In genomic region chr11:5908642-5909041, GRCm38 (mm10) we compare ENCODE assay signal across 30 mouse cellular contexts. TPM values are rescaled to one million over a fixed set of nuclear protein-coding genes. Genes with fewer than 3 reads are reported as not detected.
DNase-seq lines count a peak whose midpoint lies in the region; ATAC-seq and TF ChIP-seq lines count a peak whose summit lies in the region.
"Had no signal": no experiment of that assay in that cellular context is flagged by ENCODE, and none has a peak within 500 bp of the region (broad histone marks: within the 10 kb centered on the region; RNA-seq: fewer than 3 reads in every experiment).

No protein-coding gene starts in this region.

- no peaks in the 10 kb centered on the region for H3K9me3 ChIP-seq in midbrain, embryonic 11.5 days (ENCODE audit: control insufficient read depth, low read length)
- no peaks in the 10 kb centered on the region for H3K9me3 ChIP-seq in midbrain, embryonic 14.5 days (ENCODE audit: control insufficient read depth, low read length)
- H3K9me3 ChIP-seq in intestine, embryonic 15.5 days, result no peaks in the 10 kb centered on the region
- no peaks in the 10 kb centered on the region for H3K9me3 ChIP-seq in intestine, postnatal 0 days (ENCODE audit: control insufficient read depth)
- no peaks in the 10 kb centered on the region for H3K9me3 ChIP-seq in stomach, embryonic 16.5 days (replicated peaks; ENCODE audit: control insufficient read depth, low read length)
- H3K9me3 ChIP-seq: embryonic facial prominence, embryonic 10.5 days; embryonic facial prominence, embryonic 13.5 days; forebrain, embryonic 12.5 days; forebrain, embryonic 15.5 days; heart, embryonic 12.5 days; heart, embryonic 15.5 days; hindbrain, embryonic 10.5 days; hindbrain, embryonic 13.5 days had no signal

- H3K27me3 ChIP-seq in midbrain, embryonic 11.5 days (ENCODE audit: control insufficient read depth, insufficient read depth, low read length), result no peaks in the 10 kb centered on the region
- H3K27me3 ChIP-seq in midbrain, embryonic 14.5 days (ENCODE audit: control insufficient read depth, insufficient read depth, low read length), result no peaks in the 10 kb centered on the region
- H3K27me3 ChIP-seq in intestine, embryonic 15.5 days (replicated peaks), result no peaks in the 10 kb centered on the region
- no peaks in the 10 kb centered on the region for H3K27me3 ChIP-seq in intestine, postnatal 0 days (replicated peaks; ENCODE audit: control insufficient read depth, insufficient read depth, low read length)
- no peaks in the 10 kb centered on the region for H3K27me3 ChIP-seq in stomach, embryonic 16.5 days (ENCODE audit: control insufficient read depth, insufficient read depth, low read length)
- H3K27me3 ChIP-seq: forebrain, embryonic 12.5 days; forebrain, embryonic 15.5 days; hindbrain, embryonic 13.5 days had no signal

- no peaks in the 10 kb centered on the region for H3K4me1 ChIP-seq in midbrain, embryonic 11.5 days (ENCODE audit: control insufficient read depth, insufficient read depth, low read length)
- H3K4me1 ChIP-seq in midbrain, embryonic 14.5 days (ENCODE audit: control insufficient read depth, insufficient read depth, low read length), result no peaks in the 10 kb centered on the region
- H3K4me1 ChIP-seq in intestine, embryonic 15.5 days (replicated peaks), result peaks cover 6% of the 10 kb centered on the region; the same call in 1 of the 2 replicates
- H3K4me1 ChIP-seq in intestine, postnatal 0 days (replicated peaks; ENCODE audit: control insufficient read depth, insufficient read depth, low read length), result no peaks in the 10 kb centered on the region
- H3K4me1 ChIP-seq in stomach, embryonic 16.5 days (ENCODE audit: control insufficient read depth, insufficient read depth, low read length), result no peaks in the 10 kb centered on the region
- H3K4me1 ChIP-seq: embryonic facial prominence, embryonic 13.5 days; forebrain, embryonic 12.5 days; forebrain, embryonic 15.5 days; heart, embryonic 12.5 days had no signal

- H3K36me3 ChIP-seq in midbrain, embryonic 11.5 days (ENCODE audit: control insufficient read depth, insufficient read depth, low read length), result no peaks in the 10 kb centered on the region
- no peaks in the 10 kb centered on the region for H3K36me3 ChIP-seq in midbrain, embryonic 14.5 days (ENCODE audit: control insufficient read depth, insufficient read depth, low read length)
- H3K36me3 ChIP-seq in intestine, embryonic 15.5 days, result no peaks in the 10 kb centered on the region
- no peaks in the 10 kb centered on the region for H3K36me3 ChIP-seq in intestine, postnatal 0 days (ENCODE audit: control insufficient read depth, insufficient read depth)
- no peaks in the 10 kb centered on the region for H3K36me3 ChIP-seq in stomach, embryonic 16.5 days (ENCODE audit: control insufficient read depth, insufficient read depth, low read length)
- H3K36me3 ChIP-seq: embryonic facial prominence, embryonic 10.5 days; embryonic facial prominence, embryonic 13.5 days; forebrain, embryonic 12.5 days; forebrain, embryonic 15.5 days; heart, embryonic 12.5 days; heart, embryonic 15.5 days; hindbrain, embryonic 10.5 days; hindbrain, embryonic 13.5 days had no signal

- H3K9ac ChIP-seq in midbrain, embryonic 11.5 days (ENCODE audit: low read length), result no peak overlapping the region
- no peak overlapping the region for H3K9ac ChIP-seq in midbrain, embryonic 14.5 days (replicated peaks; ENCODE audit: low read length)
- no peak overlapping the region for H3K9ac ChIP-seq in intestine, embryonic 15.5 days
- no peak overlapping the region for H3K9ac ChIP-seq in intestine, postnatal 0 days (ENCODE audit: low read depth, low read length)
- no peak overlapping the region for H3K9ac ChIP-seq in stomach, embryonic 16.5 days (ENCODE audit: low read length)
- H3K9ac ChIP-seq: embryonic facial prominence, embryonic 13.5 days; forebrain, embryonic 12.5 days; forebrain, embryonic 15.5 days; heart, embryonic 12.5 days; heart, embryonic 15.5 days; hindbrain, embryonic 13.5 days had no signal

- WGBS in midbrain, embryonic 11.5 days, result 82% methylated on average over 4 of the region's 4 CpGs
- WGBS in midbrain, embryonic 14.5 days, result 89% methylated on average over 4 of the region's 4 CpGs
- 44% methylated on average over 4 of the region's 4 CpGs for WGBS in intestine, embryonic 15.5 days
- 34% methylated on average over 4 of the region's 4 CpGs for WGBS in intestine, postnatal 0 days
- WGBS in stomach, embryonic 16.5 days, result 43% methylated on average over 4 of the region's 4 CpGs

- no peak overlapping the region for H3K27ac ChIP-seq in midbrain, embryonic 11.5 days (ENCODE audit: low read depth, low read length)
- no peak overlapping the region for H3K27ac ChIP-seq in midbrain, embryonic 14.5 days (replicated peaks; ENCODE audit: low read depth, low read length)
- peak overlapping the region; percentile 62 for H3K27ac ChIP-seq in intestine, embryonic 15.5 days
- no peak overlapping the region for H3K27ac ChIP-seq in intestine, postnatal 0 days (ENCODE audit: low read depth, low read length)
- peak overlapping the region; percentile 80 for H3K27ac ChIP-seq in stomach, embryonic 16.5 days (ENCODE audit: low read length)
- H3K27ac ChIP-seq: embryonic facial prominence, embryonic 10.5 days; embryonic facial prominence, embryonic 13.5 days; forebrain, embryonic 12.5 days; forebrain, embryonic 15.5 days; heart, embryonic 15.5 days; hindbrain, embryonic 10.5 days; hindbrain, embryonic 13.5 days had no signal

- no peak for ATAC-seq in midbrain, embryonic 11.5 days (ENCODE audit: low FRiP score)
- no peak for ATAC-seq in midbrain, embryonic 14.5 days (ENCODE audit: low FRiP score, low TSS enrichment)
- ATAC-seq in intestine, embryonic 15.5 days, result peak; percentile 91
- peak; percentile 80 for ATAC-seq in intestine, postnatal 0 days
- peak; percentile 76; the same call in 1 of the 2 replicates for ATAC-seq in stomach, embryonic 16.5 days (ENCODE audit: insufficient read depth, low FRiP score)
- ATAC-seq: CD4-positive, CD25-positive, alpha-beta regulatory T cell, adult 4 months; forebrain, embryonic 15.5 days had no signal

- no peak for TF ChIP-seq CTCF in intestine, postnatal 0 days (IDR thresholded peaks at IDR 0.05; ENCODE audit: low read depth)

- no peak overlapping the region for H3K4me3 ChIP-seq in midbrain, embryonic 11.5 days (ENCODE audit: low read depth, low read length)
- H3K4me3 ChIP-seq in midbrain, embryonic 14.5 days (replicated peaks; ENCODE audit: low read depth, low read length), result no peak overlapping the region
- no peak overlapping the region for H3K4me3 ChIP-seq in intestine, embryonic 15.5 days (replicated peaks)
- no peak overlapping the region for H3K4me3 ChIP-seq in intestine, postnatal 0 days (ENCODE audit: low read depth, low read length)
- no peak overlapping the region for H3K4me3 ChIP-seq in stomach, embryonic 16.5 days (replicated peaks; ENCODE audit: low read length)
- H3K4me3 ChIP-seq: embryonic facial prominence, embryonic 10.5 days; embryonic facial prominence, embryonic 13.5 days; erythroblast, embryonic 14.5 days; forebrain, embryonic 12.5 days; forebrain, embryonic 15.5 days; heart, embryonic 12.5 days; heart, embryonic 15.5 days; hindbrain, embryonic 10.5 days; hindbrain, embryonic 13.5 days had no signal

- no peak overlapping the region for H3K4me2 ChIP-seq in midbrain, embryonic 11.5 days
- no peak overlapping the region for H3K4me2 ChIP-seq in midbrain, embryonic 14.5 days (ENCODE audit: low read length)
- H3K4me2 ChIP-seq in intestine, embryonic 15.5 days (replicated peaks), result 0 out of 2 replicates have a peak overlapping the region, but pooled peaks have one; percentile 4
- H3K4me2 ChIP-seq in intestine, postnatal 0 days (replicated peaks; ENCODE audit: low read depth), result no peak overlapping the region
- H3K4me2 ChIP-seq in stomach, embryonic 16.5 days (ENCODE audit: low read depth, low read length), result no peak overlapping the region
- H3K4me2 ChIP-seq: embryonic facial prominence, embryonic 13.5 days; forebrain, embryonic 12.5 days; forebrain, embryonic 15.5 days; heart, embryonic 12.5 days; heart, embryonic 15.5 days; hindbrain, embryonic 13.5 days had no signal

- DNase-seq in midbrain, embryonic 11.5 days (ENCODE audit: low spot score, missing footprints), result peak; percentile 26
- DNase-seq in midbrain, embryonic 14.5 days, result no peak
- DNase-seq in ovary, postnatal 10 days (ENCODE audit: low spot score), result no peak
- DNase-seq in thymus, postnatal 10 days (ENCODE audit: low spot score in 2 of 2), result no peak
- no peak for DNase-seq in lung, postnatal 10 days
- DNase-seq: adrenal gland, adult 8-10 months; adrenal gland, postnatal 25 days; cerebellum, adult 11-12 months; cerebellum, adult 8-10 months; cerebellum, postnatal 10 days; cerebellum, postnatal 36 days; embryo, embryonic 11 days; gastrocnemius, postnatal 25 days; heart, postnatal 10 days; heart, postnatal 36 days had no signal

RNA-seq across cellular contexts. Expression of gene Myl7, which starts 10.1 kb away (rescaled TPM):
- 0.59 and 0.92 TPM in 2 replicates for polyA plus RNA-seq in midbrain, embryonic 11.5 days (2014; fragmentation: Nextera tagmentation; extraction: Ambion mirVana)
- not detected in 2 replicates for polyA plus RNA-seq in midbrain, embryonic 14.5 days (2014; fragmentation: Nextera tagmentation; extraction: Ambion mirVana)
- polyA plus RNA-seq in intestine, embryonic 15.5 days (2015; fragmentation: Nextera tagmentation; extraction: Ambion mirVana), result 68.3 and 73.5 TPM in 2 replicates
- polyA plus RNA-seq in intestine, postnatal 0 days (2015; fragmentation: Nextera tagmentation; extraction: Ambion mirVana), result 20.9 and 22.7 TPM in 2 replicates
- 32.4 and 43.0 TPM in 2 replicates for polyA plus RNA-seq in stomach, embryonic 16.5 days (2015; fragmentation: Nextera tagmentation; extraction: Ambion mirVana)
- polyA plus RNA-seq: C2C12; CD4-positive, CD25-positive, alpha-beta regulatory T cell, adult 4 months; cortical plate, adult 2 months had no signal

RNA-seq across cellular contexts. Expression of gene Pold2, which starts 30.6 kb away (rescaled TPM):
- 83.8 and 97.4 TPM in 2 replicates for polyA plus RNA-seq in midbrain, embryonic 11.5 days (2014; fragmentation: Nextera tagmentation; extraction: Ambion mirVana)
- 42.5 and 46.6 TPM in 2 replicates for polyA plus RNA-seq in midbrain, embryonic 14.5 days (2014; fragmentation: Nextera tagmentation; extraction: Ambion mirVana)
- polyA plus RNA-seq in intestine, embryonic 15.5 days (2015; fragmentation: Nextera tagmentation; extraction: Ambion mirVana), result 137 TPM in 2 replicates
- 32.3 and 32.7 TPM in 2 replicates for polyA plus RNA-seq in intestine, postnatal 0 days (2015; fragmentation: Nextera tagmentation; extraction: Ambion mirVana)
- polyA plus RNA-seq in stomach, embryonic 16.5 days (2015; fragmentation: Nextera tagmentation; extraction: Ambion mirVana), result 112 and 116 TPM in 2 replicates

RNA-seq across cellular contexts. Expression of gene Gck, which starts 41.2 kb away (rescaled TPM):
- 1.5 and 1.8 TPM in 2 replicates for polyA plus RNA-seq in midbrain, embryonic 11.5 days (2014; fragmentation: Nextera tagmentation; extraction: Ambion mirVana)
- 5.9 and 9.8 TPM in 2 replicates for polyA plus RNA-seq in midbrain, embryonic 14.5 days (2014; fragmentation: Nextera tagmentation; extraction: Ambion mirVana)
- 2.8 and 3.1 TPM in 2 replicates for polyA plus RNA-seq in intestine, embryonic 15.5 days (2015; fragmentation: Nextera tagmentation; extraction: Ambion mirVana)
- polyA plus RNA-seq in intestine, postnatal 0 days (2015; fragmentation: Nextera tagmentation; extraction: Ambion mirVana), result 0.44 TPM in 2 replicates
- 3.5 and 3.6 TPM in 2 replicates for polyA plus RNA-seq in stomach, embryonic 16.5 days (2015; fragmentation: Nextera tagmentation; extraction: Ambion mirVana)
- polyA plus RNA-seq: C2C12; CD4-positive, CD25-positive, alpha-beta regulatory T cell, adult 4 months; erythroblast, embryonic 14.5 days had no signal

RNA-seq across cellular contexts. Expression of gene Ykt6, which starts 46.9 kb away (rescaled TPM):
- 27.2 and 29.4 TPM in 2 replicates for polyA plus RNA-seq in midbrain, embryonic 11.5 days (2014; fragmentation: Nextera tagmentation; extraction: Ambion mirVana)
- polyA plus RNA-seq in midbrain, embryonic 14.5 days (2014; fragmentation: Nextera tagmentation; extraction: Ambion mirVana), result 40.5 and 57.6 TPM in 2 replicates
- polyA plus RNA-seq in intestine, embryonic 15.5 days (2015; fragmentation: Nextera tagmentation; extraction: Ambion mirVana), result 48.7 and 51.8 TPM in 2 replicates
- polyA plus RNA-seq in intestine, postnatal 0 days (2015; fragmentation: Nextera tagmentation; extraction: Ambion mirVana), result 50.9 and 53.8 TPM in 2 replicates
- polyA plus RNA-seq in stomach, embryonic 16.5 days (2015; fragmentation: Nextera tagmentation; extraction: Ambion mirVana), result 56.2 and 58.1 TPM in 2 replicates

RNA-seq across cellular contexts. Expression of gene Aebp1, which starts 46.9 kb away (rescaled TPM):
- polyA plus RNA-seq in midbrain, embryonic 11.5 days (2014; fragmentation: Nextera tagmentation; extraction: Ambion mirVana), result 15.0 and 15.8 TPM in 2 replicates
- polyA plus RNA-seq in midbrain, embryonic 14.5 days (2014; fragmentation: Nextera tagmentation; extraction: Ambion mirVana), result 0.23 and 8.5 TPM in 2 replicates
- polyA plus RNA-seq in intestine, embryonic 15.5 days (2015; fragmentation: Nextera tagmentation; extraction: Ambion mirVana), result 36.4 and 38.4 TPM in 2 replicates
- polyA plus RNA-seq in intestine, postnatal 0 days (2015; fragmentation: Nextera tagmentation; extraction: Ambion mirVana), result 15.0 and 15.8 TPM in 2 replicates
- polyA plus RNA-seq in stomach, embryonic 16.5 days (2015; fragmentation: Nextera tagmentation; extraction: Ambion mirVana), result 50.6 and 56.1 TPM in 2 replicates

Comparison
In these comparisons a context has a peak if more than half of its experiments do, and no peak if none do; other contexts are left out.
1. H3K27ac ChIP-seq: peak in intestine, embryonic 15.5 days (single experiment) and stomach, embryonic 16.5 days (single experiment); none in midbrain, embryonic 11.5 days (single experiment), midbrain, embryonic 14.5 days (single experiment) and intestine, postnatal 0 days (single experiment).
2. ATAC-seq: peak in intestine, embryonic 15.5 days (single experiment), intestine, postnatal 0 days (single experiment) and stomach, embryonic 16.5 days (single experiment); none in midbrain, embryonic 11.5 days (single experiment) and midbrain, embryonic 14.5 days (single experiment).
3. RNA of gene Myl7, which starts 10.1 kb away (polyA plus RNA-seq): 68.3 to 73.5 TPM in intestine, embryonic 15.5 days, 32.4 to 43.0 TPM in stomach, embryonic 16.5 days and 20.9 to 22.7 TPM in intestine, postnatal 0 days; 0.59 to 0.92 TPM in midbrain, embryonic 11.5 days and not detected in midbrain, embryonic 14.5 days; every median in the first group is over 10 times any median in the second.